Mouse (Mus musculus): ENCODE results near the gene Lsm12. TPM values are rescaled to one million over a fixed set of nuclear protein-coding genes. Genes with fewer than 3 reads are reported as not detected.

Gene Lsm12
- polyA plus RNA-seq, 1 experiment from 2014 or later: 78.7 TPM

DNA sequence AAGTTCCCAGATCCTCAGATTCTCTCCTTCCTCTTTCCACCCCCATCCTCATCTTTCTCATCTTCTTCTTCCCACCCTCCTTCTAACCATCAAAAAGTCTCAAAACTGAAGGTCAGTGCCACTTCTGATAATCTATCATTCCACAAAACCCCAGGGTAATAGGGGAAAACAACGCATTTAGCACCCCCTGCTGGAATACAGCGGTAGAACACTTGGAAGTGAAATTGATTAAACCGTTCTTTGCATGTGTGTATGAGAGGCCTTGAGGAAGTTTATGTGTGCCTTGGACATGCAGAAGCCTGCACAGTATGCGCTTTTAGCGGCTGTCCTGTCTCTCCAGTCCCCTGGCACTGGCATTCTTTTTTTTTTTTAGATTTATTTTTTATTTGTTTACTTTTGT, 44.6 kb downstream of the Lsm12 start:
- Histone ChIP-seq H3K4me2 (ENCODE audit: low read depth, low read length, severe bottlenecking) (no peak overlapping the region), H3K27ac (ENCODE audit: low read depth, low read length) (no peak overlapping the region), H3K4me1 (replicated peaks; ENCODE audit: control insufficient read depth, insufficient read depth, low read length) (peaks cover 6% of the 10 kb centered on the region; the same call in 1 of the 2 replicates), H3K9me3 (ENCODE audit: control insufficient read depth, low read length) (no peaks in the 10 kb centered on the region), H3K36me3 (ENCODE audit: control insufficient read depth, insufficient read depth, low read length) (no peaks in the 10 kb centered on the region), H3K4me3 (ENCODE audit: low read depth, low read length) (no peak overlapping the region), H3K27me3 (ENCODE audit: control insufficient read depth, insufficient read depth, low read length) (peaks cover 15% of the 10 kb centered on the region), H3K9ac (ENCODE audit: low read length) (no peak overlapping the region)
- DNase-seq (ENCODE audit: low spot score): peak; percentile 83
- WGBS: 2% methylated on average over 5 of the region's 5 CpGs
- no peak for ATAC-seq (replicated peaks; ENCODE audit: low FRiP score)

DNA sequence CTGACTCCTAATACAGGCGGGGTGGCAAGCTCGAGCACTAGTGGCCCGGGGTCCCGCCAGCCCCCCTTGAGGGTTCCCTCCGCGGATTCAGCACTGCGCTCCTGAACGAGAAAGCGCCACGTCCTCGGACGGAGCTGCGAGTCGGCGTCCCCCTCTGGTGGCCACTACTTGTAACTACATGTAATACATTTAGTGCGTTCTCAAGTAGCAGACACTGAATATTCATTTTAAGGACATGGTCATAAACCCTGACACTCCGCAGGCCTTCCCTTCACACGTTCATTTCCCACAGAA, 46.7 kb downstream of the Lsm12 start:
- 1% methylated on average over 18 of the region's 18 CpGs for WGBS
- ATAC-seq (replicated peaks; ENCODE audit: low FRiP score): no peak
- 0 out of 2 replicates have a peak, but pooled peaks cover 3% of the 10 kb centered on the region for H3K4me1 ChIP-seq (replicated peaks; ENCODE audit: control insufficient read depth, insufficient read depth, low read length)
- DNase-seq (ENCODE audit: low spot score): peak; percentile 87
- H3K9me3 ChIP-seq (ENCODE audit: control insufficient read depth, low read length): no peaks in the 10 kb centered on the region
- H3K27me3 ChIP-seq (ENCODE audit: control insufficient read depth, insufficient read depth, low read length): no peaks in the 10 kb centered on the region; the same call in 1 of the 2 replicates
- peak overlapping the region; percentile 17 for H3K4me3 ChIP-seq (ENCODE audit: low read depth, low read length)
- peak overlapping the region; percentile 57 for H3K4me2 ChIP-seq (ENCODE audit: low read depth, low read length, severe bottlenecking)
- no peaks in the 10 kb centered on the region for H3K36me3 ChIP-seq (ENCODE audit: control insufficient read depth, insufficient read depth, low read length)
- no peak overlapping the region for H3K9ac ChIP-seq (ENCODE audit: low read length)
- H3K27ac ChIP-seq (ENCODE audit: low read depth, low read length): no peak overlapping the region

DNA sequence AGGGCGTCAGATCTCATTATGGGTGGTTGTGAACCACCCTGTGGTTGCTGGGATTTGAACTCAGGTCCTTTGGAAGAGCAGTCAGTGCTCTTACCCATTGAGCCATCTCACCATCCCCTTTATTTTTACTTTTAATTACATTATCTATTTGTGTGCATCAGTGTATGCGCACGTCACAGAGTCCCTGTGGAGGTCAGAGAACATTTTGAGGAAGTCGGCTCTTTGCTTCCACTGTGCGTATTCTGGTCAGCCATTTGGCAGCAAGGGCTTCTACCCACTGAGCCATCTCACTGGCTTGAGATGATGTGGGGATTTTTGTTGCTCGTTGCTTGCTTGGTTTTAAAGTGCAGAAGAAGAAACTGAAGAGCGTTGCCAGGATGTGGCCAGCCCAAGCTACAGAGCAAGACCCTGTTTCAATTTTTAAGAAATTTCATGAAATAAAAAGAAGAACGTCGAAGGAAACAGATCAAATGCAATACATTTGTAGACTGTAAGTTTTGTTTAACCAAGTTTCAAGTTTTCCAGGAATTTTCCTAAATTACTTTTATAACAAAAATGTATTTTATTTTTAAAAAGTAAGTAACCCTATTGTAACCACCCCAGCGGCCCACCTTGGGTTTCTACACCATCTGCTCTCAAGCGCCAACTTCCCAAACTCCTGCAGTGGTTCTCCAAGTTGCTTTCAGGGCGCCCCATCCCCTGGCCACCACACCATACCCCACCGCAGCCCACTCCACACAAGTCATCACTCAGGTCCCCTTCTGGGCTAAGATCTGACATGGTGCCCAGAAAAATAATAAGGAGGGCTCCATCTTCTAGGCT, 47.3 kb downstream of the Lsm12 start:
- Histone ChIP-seq H3K4me2 (ENCODE audit: low read depth, low read length, severe bottlenecking) (peak overlapping the region; percentile 57), H3K27ac (ENCODE audit: low read depth, low read length) (no peak overlapping the region), H3K36me3 (ENCODE audit: control insufficient read depth, insufficient read depth, low read length) (no peaks in the 10 kb centered on the region), H3K27me3 (ENCODE audit: control insufficient read depth, insufficient read depth, low read length) (no peaks in the 10 kb centered on the region; the same call in 1 of the 2 replicates), H3K9me3 (ENCODE audit: control insufficient read depth, low read length) (no peaks in the 10 kb centered on the region), H3K4me3 (ENCODE audit: low read depth, low read length) (peak overlapping the region; percentile 17), H3K9ac (ENCODE audit: low read length) (no peak overlapping the region), H3K4me1 (replicated peaks; ENCODE audit: control insufficient read depth, insufficient read depth, low read length) (0 out of 2 replicates have a peak, but pooled peaks cover 3% of the 10 kb centered on the region)
- ATAC-seq (replicated peaks; ENCODE audit: low FRiP score) (no peak), DNase-seq (ENCODE audit: low spot score) (no peak)
- 45% methylated on average over 13 of the region's 13 CpGs for WGBS

DNA sequence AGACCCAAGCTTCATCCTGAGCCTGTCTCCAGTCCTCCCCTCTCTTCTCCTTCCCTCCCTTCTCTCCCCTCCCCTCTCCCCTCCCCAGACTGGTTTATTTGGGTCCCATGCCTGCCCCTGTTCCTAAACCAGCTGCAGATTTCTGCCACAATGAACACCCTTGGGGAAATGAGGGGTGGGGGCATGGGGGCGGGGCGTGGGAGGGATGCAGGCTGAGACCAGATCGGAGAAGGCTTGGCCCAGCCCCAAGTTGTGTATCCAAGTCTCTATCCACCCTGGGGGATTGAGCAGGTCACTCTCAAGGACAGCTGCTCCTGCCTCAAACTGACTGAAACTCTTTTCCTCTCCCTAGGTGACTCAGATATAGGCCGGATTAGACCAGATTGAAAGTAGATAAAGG, 50.6 kb downstream of the Lsm12 start:
- Histone ChIP-seq H3K9me3 (ENCODE audit: control insufficient read depth, low read length) (no peaks in the 10 kb centered on the region), H3K4me1 (replicated peaks; ENCODE audit: control insufficient read depth, insufficient read depth, low read length) (0 out of 2 replicates have a peak, but pooled peaks cover 3% of the 10 kb centered on the region), H3K4me3 (ENCODE audit: low read depth, low read length) (no peak overlapping the region), H3K27ac (ENCODE audit: low read depth, low read length) (no peak overlapping the region), H3K27me3 (ENCODE audit: control insufficient read depth, insufficient read depth, low read length) (no peaks in the 10 kb centered on the region; the same call in 1 of the 2 replicates), H3K9ac (ENCODE audit: low read length) (no peak overlapping the region), H3K36me3 (ENCODE audit: control insufficient read depth, insufficient read depth, low read length) (no peaks in the 10 kb centered on the region), H3K4me2 (ENCODE audit: low read depth, low read length, severe bottlenecking) (no peak overlapping the region)
- WGBS: 18% methylated on average over 4 of the region's 4 CpGs
- ATAC-seq (replicated peaks; ENCODE audit: low FRiP score): no peak
- DNase-seq (ENCODE audit: low spot score): no peak

DNA sequence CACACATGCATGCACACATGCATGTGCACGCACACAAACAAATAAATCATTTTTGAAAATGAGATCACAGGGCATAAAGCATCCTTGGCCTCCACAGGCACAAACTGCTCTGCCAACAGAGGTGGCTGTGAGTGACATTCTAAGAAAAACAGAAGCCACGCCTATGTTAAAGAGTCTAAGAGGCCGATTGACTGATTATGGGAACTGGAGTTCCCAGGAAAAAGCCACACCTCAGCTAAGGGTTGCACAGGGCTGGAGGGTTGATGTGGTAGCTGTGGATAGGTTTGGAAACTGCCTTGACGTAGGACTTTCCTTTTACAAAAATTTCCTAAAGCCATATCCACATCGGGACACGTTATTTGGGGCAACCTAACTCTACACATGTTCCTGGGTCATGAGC, 67.7 kb downstream of the Lsm12 start:
- DNase-seq (ENCODE audit: low spot score) (no peak), ATAC-seq (replicated peaks; ENCODE audit: low FRiP score) (no peak)
- no peaks in the 10 kb centered on the region for H3K4me1 ChIP-seq (replicated peaks; ENCODE audit: control insufficient read depth, insufficient read depth, low read length)
- no peak overlapping the region for H3K9ac ChIP-seq (ENCODE audit: low read length)
- H3K27ac ChIP-seq (ENCODE audit: low read depth, low read length): no peak overlapping the region
- H3K27me3 ChIP-seq (ENCODE audit: control insufficient read depth, insufficient read depth, low read length): no peaks in the 10 kb centered on the region
- 88% methylated on average over 6 of the region's 6 CpGs for WGBS
- no peak overlapping the region for H3K4me2 ChIP-seq (ENCODE audit: low read depth, low read length, severe bottlenecking)
- H3K36me3 ChIP-seq (ENCODE audit: control insufficient read depth, insufficient read depth, low read length): no peaks in the 10 kb centered on the region
- no peak overlapping the region for H3K4me3 ChIP-seq (ENCODE audit: low read depth, low read length)
- H3K9me3 ChIP-seq (ENCODE audit: control insufficient read depth, low read length): peaks cover 3% of the 10 kb centered on the region; the same call in 1 of the 2 replicates

DNA sequence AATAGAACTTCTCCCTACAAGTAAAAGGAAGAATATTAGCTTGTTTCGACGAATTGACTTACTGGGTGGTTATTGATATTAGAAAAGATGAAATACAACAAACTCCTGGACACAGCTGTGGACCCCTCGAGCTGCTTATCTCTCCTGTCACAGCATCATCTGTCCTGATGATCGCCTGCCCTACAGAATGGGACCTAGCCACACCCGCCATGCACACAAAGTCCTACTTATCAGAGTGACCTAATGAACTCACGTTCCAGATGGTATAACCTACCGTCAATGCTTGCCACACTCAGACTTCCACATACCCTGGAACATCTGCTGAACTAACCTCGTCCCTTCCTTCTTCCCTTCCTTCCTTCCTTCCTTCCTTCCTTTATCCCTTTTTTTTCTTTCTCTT, 68.9 kb downstream of the Lsm12 start:
- 86% methylated on average over 8 of the region's 8 CpGs for WGBS
- no peak overlapping the region for H3K4me2 ChIP-seq (ENCODE audit: low read depth, low read length, severe bottlenecking)
- ATAC-seq (replicated peaks; ENCODE audit: low FRiP score): no peak
- no peak overlapping the region for H3K4me3 ChIP-seq (ENCODE audit: low read depth, low read length)
- DNase-seq (ENCODE audit: low spot score): no peak
- H3K9ac ChIP-seq (ENCODE audit: low read length): no peak overlapping the region
- peaks cover 3% of the 10 kb centered on the region; the same call in 1 of the 2 replicates for H3K9me3 ChIP-seq (ENCODE audit: control insufficient read depth, low read length)
- H3K4me1 ChIP-seq (replicated peaks; ENCODE audit: control insufficient read depth, insufficient read depth, low read length): no peaks in the 10 kb centered on the region
- no peaks in the 10 kb centered on the region for H3K27me3 ChIP-seq (ENCODE audit: control insufficient read depth, insufficient read depth, low read length)
- H3K27ac ChIP-seq (ENCODE audit: low read depth, low read length): no peak overlapping the region
- no peaks in the 10 kb centered on the region for H3K36me3 ChIP-seq (ENCODE audit: control insufficient read depth, insufficient read depth, low read length)

Small RNAs within 50 kb of the gene (microRNA-seq; reads per million reads assigned to microRNA genes)
- 2.5 reads per million for gene Mir8101 (ENCODE audit: insufficient number of aligned reads)

Other genes with a start within 250 kb of the Lsm12 start
- not detected in 2 replicates for gene Sost, start 218.3 kb downstream of the Lsm12 start, polyA plus RNA-seq (2014; fragmentation: Nextera tagmentation; extraction: Ambion mirVana)
- gene Cfap97d1, start 201.0 kb downstream of the Lsm12 start, polyA plus RNA-seq (2014; fragmentation: Nextera tagmentation; extraction: Ambion mirVana): not detected in 2 replicates
- gene Dusp3, start 198.3 kb downstream of the Lsm12 start, polyA plus RNA-seq (2014; fragmentation: Nextera tagmentation; extraction: Ambion mirVana): 10.4 and 11.6 TPM in 2 replicates
- gene Mpp3, start 156.8 kb downstream of the Lsm12 start, polyA plus RNA-seq (2014; fragmentation: Nextera tagmentation; extraction: Ambion mirVana): 22.1 and 24.1 TPM in 2 replicates
- 0.20 and 0.37 TPM in 2 replicates for gene Cd300lg, start 143.8 kb downstream of the Lsm12 start, polyA plus RNA-seq (2014; fragmentation: Nextera tagmentation; extraction: Ambion mirVana)
- gene Mpp2, start 96.8 kb downstream of the Lsm12 start, polyA plus RNA-seq (2014; fragmentation: Nextera tagmentation; extraction: Ambion mirVana): 18.2 and 19.6 TPM in 2 replicates
- not detected in 2 replicates for gene Ppy, start 84.0 kb downstream of the Lsm12 start, polyA plus RNA-seq (2014; fragmentation: Nextera tagmentation; extraction: Ambion mirVana)
- not detected in 2 replicates for gene Pyy, start 77.5 kb downstream of the Lsm12 start, polyA plus RNA-seq (2014; fragmentation: Nextera tagmentation; extraction: Ambion mirVana)
- gene Nags, start 39.8 kb downstream of the Lsm12 start, polyA plus RNA-seq (2014; fragmentation: Nextera tagmentation; extraction: Ambion mirVana): not detected in 2 replicates
- 35.7 and 38.9 TPM in 2 replicates for gene Tmem101, start 28.9 kb downstream of the Lsm12 start, polyA plus RNA-seq (2014; fragmentation: Nextera tagmentation; extraction: Ambion mirVana)
- gene G6pc3, start 4.3 kb upstream of the Lsm12 start, polyA plus RNA-seq (2014; fragmentation: Nextera tagmentation; extraction: Ambion mirVana): 30.6 and 32.2 TPM in 2 replicates
- 35.0 and 36.8 TPM in 2 replicates for gene Hdac5, start 44.9 kb upstream of the Lsm12 start, polyA plus RNA-seq (2014; fragmentation: Nextera tagmentation; extraction: Ambion mirVana)
- 23.5 and 26.6 TPM in 2 replicates for gene BC030867, start 63.6 kb upstream of the Lsm12 start, polyA plus RNA-seq (2014; fragmentation: Nextera tagmentation; extraction: Ambion mirVana)
- not detected in 2 replicates for gene Asb16, start 83.4 kb upstream of the Lsm12 start, polyA plus RNA-seq (2014; fragmentation: Nextera tagmentation; extraction: Ambion mirVana)
- 50.0 and 58.5 TPM in 2 replicates for gene Tmub2, start 99.6 kb upstream of the Lsm12 start, polyA plus RNA-seq (2014; fragmentation: Nextera tagmentation; extraction: Ambion mirVana)
- gene Atxn7l3, start 111.3 kb upstream of the Lsm12 start, polyA plus RNA-seq (2014; fragmentation: Nextera tagmentation; extraction: Ambion mirVana): 20.8 and 21.7 TPM in 2 replicates
- gene Ubtf, start 134.4 kb upstream of the Lsm12 start, polyA plus RNA-seq (2014; fragmentation: Nextera tagmentation; extraction: Ambion mirVana): 109 and 111 TPM in 2 replicates
- 33.8 and 36.8 TPM in 2 replicates for gene Slc4a1, start 180.9 kb upstream of the Lsm12 start, polyA plus RNA-seq (2014; fragmentation: Nextera tagmentation; extraction: Ambion mirVana)
- gene Rundc3a, start 208.1 kb upstream of the Lsm12 start, polyA plus RNA-seq (2014; fragmentation: Nextera tagmentation; extraction: Ambion mirVana): 33.1 and 35.4 TPM in 2 replicates
- gene Slc25a39, start 222.7 kb upstream of the Lsm12 start, polyA plus RNA-seq (2014; fragmentation: Nextera tagmentation; extraction: Ambion mirVana): 196 and 214 TPM in 2 replicates
- gene Grn, start 245.0 kb upstream of the Lsm12 start, polyA plus RNA-seq (2014; fragmentation: Nextera tagmentation; extraction: Ambion mirVana): 65.7 and 72.8 TPM in 2 replicates

All from forebrain, embryonic 11.5 days (tissue).